Mouse (Mus musculus) cerebellum, adult 2 months (tissue): ENCODE measurements at regions not wholly inside any gene's neighbourhood (a gene's known extent, or its start where the extent isn't known, plus 50 kb on each side); places are given as distances from the start of the nearest gene placed in this dataset.
A peak's percentile ranks its signal among the peaks of the same experiment; 100 is the strongest.

ENCODE experiments used
- DNase-seq, 2 experiments: peaks; one replicate each; pipeline ENCODE4 v3.0.0; 2021
- H3K27ac ChIP-seq: fragments of 200-500 bp; 2 replicates; pipeline ENCODE4 v1.5.1; 2012; ENCODE audit warnings: low read length, control low read depth, inconsistent platforms; ENCODE audit not compliant: insufficient read depth
- H3K27me3 ChIP-seq: fragments of 200-500 bp; 2 replicates; pipeline ENCODE4 v1.6.1; 2012; ENCODE audit warnings: inconsistent platforms, mild to moderate bottlenecking, low read length, moderate library complexity; ENCODE audit not compliant: control insufficient read depth, insufficient read depth
- H3K4me1 ChIP-seq: fragments of 200-500 bp; 2 replicates; pipeline ENCODE4 v1.6.1; 2011; ENCODE audit warnings: low read length; ENCODE audit not compliant: control insufficient read depth, insufficient read depth
- H3K4me3 ChIP-seq: fragments of 200-500 bp; replicated peaks from 2 replicates; pipeline ENCODE3; 2011; ENCODE audit warnings: mild to moderate bottlenecking, low read depth, low read length, control low read depth; ENCODE audit not compliant: insufficient read depth
- CTCF ChIP-seq: fragments of 200-500 bp; IDR thresholded peaks from 2 replicates; pipeline ENCODE4 v1.5.1; 2011; ENCODE audit warnings: low read depth, mild to moderate bottlenecking, control low read depth, low read length, moderate library complexity, borderline replicate concordance; ENCODE audit not compliant: insufficient read depth
- POLR2A ChIP-seq: fragments of 200-500 bp; IDR thresholded peaks from 2 replicates; pipeline ENCODE4 v1.6.1; 2011; ENCODE audit warnings: low read length, control low read depth, borderline replicate concordance; ENCODE audit not compliant: insufficient read depth
- WGBS: fragments of 180-500 bp; shearing (Covaris S2); methylation state at CpG from one replicate; pipeline ENCODE4 v1.1.7; 2018; 5-methylcytosine and 5-hydroxymethylcytosine counted together

DNA sequence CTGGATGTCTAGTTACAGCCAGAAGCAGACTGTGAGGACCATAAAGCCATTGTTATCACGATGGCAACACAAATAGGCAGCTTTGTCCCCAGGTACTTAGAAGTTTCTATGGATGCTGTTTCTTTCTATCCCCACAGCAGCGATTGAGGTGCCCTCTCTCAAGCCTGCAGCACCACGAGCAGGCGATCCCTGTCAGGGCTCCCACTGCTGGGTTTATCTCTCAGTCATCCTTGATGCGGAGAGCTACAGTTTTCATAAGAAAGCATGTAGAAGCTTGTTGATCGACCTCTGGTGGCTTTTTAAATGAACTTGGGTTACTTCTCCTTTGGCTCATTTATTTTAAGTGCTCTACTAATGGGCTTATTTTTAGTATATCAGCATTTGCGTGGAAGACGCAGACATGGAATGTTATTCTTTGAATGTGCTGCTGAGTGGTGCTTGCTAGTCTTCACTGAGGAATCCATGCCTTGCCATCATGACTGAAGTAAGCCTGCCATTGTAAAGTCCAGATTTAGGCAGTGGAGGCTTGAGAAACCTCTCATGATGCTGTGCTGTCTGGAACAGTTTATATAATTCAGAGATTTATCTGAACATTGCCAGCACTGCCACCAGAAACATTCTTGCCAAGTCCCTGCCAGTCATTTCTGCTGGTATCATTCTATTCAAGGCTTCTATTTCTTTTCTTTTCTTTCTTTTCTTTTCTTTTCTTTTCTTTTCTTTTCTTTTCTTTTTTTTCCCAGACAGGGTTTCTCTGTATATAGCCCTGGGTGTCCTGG, 161.0 kb downstream of the Cxcl12 start:
- H3K4me1 ChIP-seq = no peaks in the 10 kb centered on the region
- no peak overlapping the region for H3K27ac ChIP-seq
- WGBS = 84% methylated on average over 8 of the region's 8 CpGs
- H3K27me3 ChIP-seq = no peaks in the 10 kb centered on the region
- DNase-seq = no peak
- TF ChIP-seq CTCF = no peak
- TF ChIP-seq POLR2A = no peak
- H3K4me3 ChIP-seq = no peak overlapping the region

DNA sequence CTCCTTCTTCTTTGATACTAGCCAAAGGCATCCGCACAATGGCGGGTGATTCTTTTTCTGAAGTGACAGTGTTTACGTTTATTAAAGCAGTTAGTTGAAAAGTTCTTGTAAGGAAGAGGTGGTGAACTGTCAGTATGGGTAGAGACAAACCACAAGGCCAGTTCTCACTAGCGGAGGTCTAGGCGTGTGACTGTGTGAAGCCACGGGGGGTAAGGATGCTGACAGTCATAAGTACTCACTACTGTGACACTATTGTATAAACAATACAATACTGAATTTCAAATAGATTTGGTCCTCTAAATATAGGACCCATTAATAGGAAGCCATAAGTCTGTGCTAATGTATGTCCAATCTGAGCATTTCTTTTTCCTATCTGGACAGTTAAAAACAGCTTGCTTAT, 161.9 kb downstream of the Cxcl12 start:
- 82% methylated on average over 6 of the region's 6 CpGs for WGBS
- no peaks in the 10 kb centered on the region for H3K4me1 ChIP-seq
- H3K27me3 ChIP-seq = no peaks in the 10 kb centered on the region
- TF ChIP-seq CTCF (no peak), POLR2A (no peak)
- DNase-seq = no peak
- H3K27ac ChIP-seq = no peak overlapping the region
- H3K4me3 ChIP-seq = no peak overlapping the region

DNA sequence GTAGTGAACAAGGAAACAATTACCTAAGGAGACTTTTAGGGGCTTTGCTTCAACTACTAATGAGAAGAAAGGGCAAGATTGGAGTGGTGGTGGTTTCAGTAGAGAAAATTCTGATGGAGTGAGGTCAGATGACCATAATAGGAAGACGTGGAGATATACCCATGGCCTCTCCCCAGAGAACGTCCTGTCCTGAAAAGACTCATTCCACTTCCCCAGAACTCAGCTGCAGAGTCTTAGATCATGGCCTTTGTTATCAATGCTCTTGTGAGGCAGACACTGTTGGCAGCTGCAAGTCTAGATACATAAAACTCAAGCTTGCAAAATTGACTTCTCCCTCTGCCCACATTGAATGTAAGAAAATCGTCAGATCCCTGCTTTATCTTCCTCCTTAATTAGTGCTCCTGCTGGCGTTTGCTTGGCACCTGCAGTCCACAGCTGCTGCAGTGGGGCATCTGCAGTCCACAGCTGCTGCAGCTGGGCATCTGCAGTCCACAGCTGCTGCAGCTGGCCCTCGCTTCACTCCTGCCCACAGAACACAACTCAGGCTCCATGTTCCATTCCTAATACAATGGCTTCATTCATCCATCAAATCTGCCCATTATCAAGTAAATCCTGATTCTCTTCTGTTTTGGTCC, 162.5 kb downstream of the Cxcl12 start:
- WGBS = 43% methylated on average over 5 of the region's 5 CpGs
- TF ChIP-seq POLR2A = no peak
- no peak for TF ChIP-seq CTCF
- Histone ChIP-seq H3K27me3 (no peaks in the 10 kb centered on the region), H3K27ac (no peak overlapping the region), H3K4me3 (no peak overlapping the region), H3K4me1 (no peaks in the 10 kb centered on the region)
- DNase-seq = no peak

DNA sequence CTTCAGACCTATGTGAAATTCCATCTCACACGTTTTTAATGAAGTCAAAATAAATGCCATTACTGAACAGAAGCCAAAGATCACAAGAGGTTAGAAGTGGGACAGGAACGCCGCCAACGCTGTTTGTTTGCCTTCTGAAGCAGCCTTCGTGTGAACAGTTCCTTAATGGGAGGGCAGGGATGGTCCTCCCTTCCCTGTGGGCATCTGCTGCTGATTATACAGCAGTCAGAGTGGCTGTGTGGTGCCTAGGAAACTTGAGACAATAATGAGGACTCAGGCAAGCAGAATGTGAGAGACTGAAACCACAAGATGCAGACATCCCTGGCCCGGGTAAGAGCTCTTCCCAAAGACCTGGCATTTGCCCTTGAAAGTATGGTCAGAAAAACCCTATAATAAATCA, 164.3 kb downstream of the Cxcl12 start:
- TF ChIP-seq CTCF = no peak
- TF ChIP-seq POLR2A = no peak
- Histone ChIP-seq H3K4me1 (no peaks in the 10 kb centered on the region), H3K27me3 (no peaks in the 10 kb centered on the region), H3K4me3 (no peak overlapping the region), H3K27ac (no peak overlapping the region)
- WGBS = 53% methylated on average over 6 of the region's 6 CpGs
- no peak for DNase-seq

DNA sequence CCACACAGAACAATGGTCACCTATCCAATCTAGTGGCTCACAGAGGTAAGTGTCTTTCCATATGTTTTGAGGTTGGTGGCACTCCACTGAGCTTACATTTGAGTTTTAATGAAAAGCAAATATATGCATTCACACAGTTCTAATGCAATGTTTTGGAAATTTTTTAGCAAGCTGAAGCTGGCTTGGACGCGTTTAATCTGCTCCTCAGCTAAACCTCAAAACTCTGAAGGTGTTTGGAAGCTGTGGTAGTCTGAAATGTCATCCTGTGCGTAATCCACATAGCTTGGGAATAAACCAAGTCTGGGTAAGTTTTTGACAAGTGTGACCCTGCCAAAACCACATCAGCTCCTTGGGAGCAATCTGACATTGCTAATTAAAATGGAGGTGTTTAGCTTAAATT, 173.8 kb downstream of the Cxcl12 start:
- TF ChIP-seq CTCF (no peak), POLR2A (no peak)
- H3K4me3 ChIP-seq = no peak overlapping the region
- 94% methylated on average over 3 of the region's 3 CpGs for WGBS

DNA sequence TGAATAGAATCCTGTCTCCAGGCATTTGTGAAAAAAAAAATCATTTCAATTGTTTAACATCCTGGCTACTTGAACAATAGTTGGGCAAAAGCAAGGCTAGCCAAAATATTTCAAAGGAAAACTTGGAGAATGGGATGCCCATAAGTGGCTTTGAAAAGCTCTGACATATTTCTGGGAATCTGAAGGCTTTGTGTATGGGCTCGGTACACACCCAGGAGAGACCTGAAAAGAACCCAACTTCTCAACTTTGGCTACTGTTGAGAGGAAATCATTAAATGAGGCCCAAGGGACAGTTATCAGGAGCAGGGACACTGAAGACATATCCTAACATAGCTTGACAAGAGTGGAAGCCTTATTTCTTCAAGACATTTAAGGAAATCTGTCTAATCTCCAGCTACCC, 179.0 kb downstream of the Cxcl12 start:
- Histone ChIP-seq H3K4me3 (no peak overlapping the region), H3K4me1 (peaks cover 4% of the 10 kb centered on the region; the same call in 1 of the 2 replicates), H3K27ac (no peak overlapping the region), H3K27me3 (no peaks in the 10 kb centered on the region)
- TF ChIP-seq CTCF (no peak), POLR2A (no peak)
- DNase-seq = no peak
- WGBS = 89% methylated on average over 1 of the region's 1 CpGs

More for the DNA sequence above, 173.8 kb downstream of the Cxcl12 start:
- no peak overlapping the region for H3K27ac ChIP-seq
- DNase-seq = no peak
- H3K27me3 ChIP-seq = no peaks in the 10 kb centered on the region
- no peaks in the 10 kb centered on the region for H3K4me1 ChIP-seq

DNA sequence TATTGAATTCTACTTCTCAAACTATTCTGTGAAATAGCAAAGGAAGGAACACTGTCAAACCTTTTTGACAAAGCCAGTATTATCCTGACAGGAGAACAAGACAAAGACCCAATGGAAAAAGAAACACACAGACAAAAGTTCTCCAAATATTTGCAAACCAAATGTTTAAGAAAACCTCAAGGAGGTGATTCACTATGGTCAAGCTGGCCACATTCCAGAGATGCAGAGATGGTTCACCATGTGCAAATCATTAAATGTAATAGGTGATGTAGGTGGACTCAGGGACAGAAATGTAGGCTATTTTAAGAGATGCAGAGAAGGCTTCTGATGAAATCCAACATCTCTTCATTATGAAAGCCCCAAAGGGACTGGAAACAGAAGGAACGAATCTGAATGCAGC, 183.5 kb downstream of the Cxcl12 start:
- no peak for TF ChIP-seq CTCF
- no peak for TF ChIP-seq POLR2A
- Histone ChIP-seq H3K4me1 (peaks cover 9% of the 10 kb centered on the region; the same call in 1 of the 2 replicates), H3K27me3 (no peaks in the 10 kb centered on the region), H3K27ac (no peak overlapping the region), H3K4me3 (no peak overlapping the region)
- DNase-seq = no peak
- WGBS = 30% methylated on average over 1 of the region's 1 CpGs

DNA sequence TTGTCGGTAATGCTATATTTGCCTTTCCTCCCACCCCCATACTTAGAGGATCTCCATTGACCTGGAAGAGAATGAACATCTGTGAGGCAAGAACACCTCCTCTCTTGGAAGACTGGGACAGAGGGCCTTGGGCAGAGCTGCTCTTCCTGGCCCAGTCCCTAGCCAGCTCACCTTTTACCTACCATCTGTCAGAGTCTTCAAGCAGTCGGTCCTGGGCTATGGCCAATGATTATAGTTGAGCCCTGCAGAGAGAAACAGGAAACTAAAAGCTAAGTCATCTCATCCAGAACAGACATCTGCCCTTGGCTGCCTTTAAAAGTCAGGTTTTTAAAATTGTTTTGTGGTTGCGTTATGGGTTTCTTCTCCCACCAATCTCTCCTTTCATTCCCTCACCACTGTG, 184.8 kb downstream of the Cxcl12 start:
- H3K27ac ChIP-seq = no peak overlapping the region
- peaks cover 9% of the 10 kb centered on the region; the same call in 1 of the 2 replicates for H3K4me1 ChIP-seq
- TF ChIP-seq CTCF = no peak
- no peak for TF ChIP-seq POLR2A
- DNase-seq = peak; percentile 11 to 44
- H3K27me3 ChIP-seq = no peaks in the 10 kb centered on the region
- WGBS = 24% methylated on average over 3 of the region's 3 CpGs
- H3K4me3 ChIP-seq = no peak overlapping the region
